Mouse (Mus musculus) kidney, postnatal 25 days (tissue): ENCODE measurements around the gene Ppard.

ENCODE experiments used
- DNase-seq, 2 experiments: peaks; one replicate each; pipeline ENCODE4 v3.0.0; 2021; ENCODE audit warnings: mixed read lengths in 2 of 2

Gene Ppard

GRCm38 (mm10) chr17:28224615-28225014 is 7.9 kb upstream of the Ppard start:
- DNase-seq = no peak

GRCm38 (mm10) chr17:28226014-28226413 is 6.5 kb upstream of the Ppard start:
- DNase-seq = peak; percentile 95 to 96

DNA sequence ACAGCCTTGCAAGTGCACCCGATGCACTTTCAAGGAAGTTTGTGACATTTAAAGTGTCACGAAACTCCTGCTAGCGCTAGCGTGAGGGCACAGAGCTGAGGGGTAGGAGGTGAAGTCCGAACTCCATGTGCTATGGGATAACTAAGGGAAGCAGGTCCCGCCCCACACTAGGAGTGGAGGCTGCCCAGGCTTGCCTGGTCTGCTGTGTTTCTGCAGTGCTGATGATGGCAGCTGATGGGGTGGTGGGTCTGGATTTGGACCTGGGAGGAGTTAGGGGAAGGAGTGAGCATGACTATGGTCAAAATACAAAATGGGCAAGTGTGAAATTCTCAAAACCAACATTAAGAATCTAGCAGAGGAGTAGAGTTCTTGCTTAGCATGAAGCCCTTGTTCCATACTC is 2.0 kb upstream of the Ppard start:
- DNase-seq = no peak

DNA sequence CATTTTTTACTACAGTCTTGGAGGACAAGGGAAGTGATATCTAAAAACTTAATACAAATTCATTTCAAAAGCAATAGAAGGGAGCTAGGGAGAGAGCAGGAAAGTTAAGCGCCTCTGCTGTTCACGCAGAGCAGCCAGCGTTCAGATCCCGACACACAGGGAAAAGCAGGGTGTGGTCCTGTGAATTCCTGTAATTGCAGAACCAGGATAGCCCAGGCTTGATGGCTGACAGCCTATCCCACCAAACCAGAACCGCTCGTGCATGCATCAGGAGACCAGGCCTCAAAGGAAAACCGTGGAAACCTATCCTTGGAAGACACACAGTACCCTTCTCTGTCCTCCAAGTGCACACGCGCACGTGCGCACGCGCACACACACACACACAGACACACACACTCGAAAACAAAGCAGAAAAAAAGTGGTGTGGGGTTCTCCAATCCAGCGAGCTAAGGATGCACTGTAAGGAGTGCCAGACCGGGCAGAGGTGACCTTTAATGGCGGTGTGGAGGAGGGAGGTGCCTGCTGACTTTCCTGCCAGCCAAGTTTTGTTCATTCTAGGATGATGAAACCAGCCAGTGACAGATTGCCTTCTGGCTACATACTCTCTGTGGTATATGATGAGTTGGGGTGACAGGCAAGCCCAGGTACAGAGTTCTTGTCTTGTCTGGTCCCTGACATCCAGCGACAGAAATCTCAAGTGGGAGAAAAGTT is 1.3 kb upstream of the Ppard start:
- no peak for DNase-seq

DNA sequence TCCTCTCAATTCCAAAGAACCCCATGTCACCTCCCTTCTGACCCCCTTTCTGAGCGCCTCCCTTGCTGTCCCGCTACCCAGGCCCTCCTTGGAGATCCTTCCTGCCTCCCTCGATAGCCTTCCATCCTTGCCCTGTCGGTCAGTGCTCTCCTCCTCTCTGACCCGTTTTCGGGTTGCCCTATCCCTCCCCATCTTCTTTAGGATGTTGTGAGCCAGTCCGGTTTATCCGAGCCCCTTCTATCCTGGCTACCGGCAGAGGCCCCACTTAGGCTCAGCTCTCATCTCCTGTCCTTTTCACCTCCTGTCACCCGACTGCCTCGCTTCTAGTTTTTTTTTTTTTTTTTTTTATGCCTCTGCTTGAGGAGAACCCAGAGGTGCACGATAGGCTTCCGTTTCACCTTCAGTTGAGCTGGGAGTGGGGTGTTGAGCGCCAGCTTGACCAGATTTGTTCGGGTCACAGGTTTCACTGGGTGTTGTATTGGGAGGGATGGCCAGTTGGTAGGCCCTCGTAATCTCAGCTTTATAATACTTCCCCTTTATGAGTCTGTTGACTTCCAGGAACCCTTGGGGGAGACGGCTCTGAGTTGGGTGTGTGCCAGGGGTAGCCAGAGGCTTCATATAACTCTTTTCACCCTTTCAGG is 711 bp downstream of the Ppard start:
- peak; percentile 43 to 50 for DNase-seq

DNA sequence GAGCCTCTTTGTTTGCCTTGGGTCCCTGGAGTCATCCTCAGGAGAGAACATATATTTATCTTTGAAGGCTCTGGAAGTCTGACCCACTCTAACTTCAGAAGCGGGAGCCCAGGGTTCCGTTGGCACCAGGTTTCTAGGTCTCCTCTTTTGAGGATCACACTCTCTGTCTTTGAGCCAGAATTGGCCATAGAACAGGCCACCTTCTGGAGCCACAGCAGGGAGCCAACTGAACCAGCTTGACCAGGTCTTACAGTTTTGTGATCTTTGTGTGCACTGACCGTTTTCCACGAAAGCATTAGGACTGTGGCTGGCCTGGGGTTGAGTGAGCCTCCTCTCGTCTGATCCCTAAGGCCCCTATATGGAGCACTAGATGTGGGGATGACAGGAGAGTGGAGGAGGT is 2.1 kb downstream of the Ppard start:
- DNase-seq = no peak

- peak in 1 of 2 experiments; percentile 38 for DNase-seq
These were observed 3.6 kb downstream of the Ppard start for GRCm38 (mm10) chr17:28235982-28236635.

- no peak for DNase-seq
These were observed 4.1 kb downstream of the Ppard start for GRCm38 (mm10) chr17:28236636-28237015.

GRCm38 (mm10) chr17:28237362-28237761 is 4.9 kb downstream of the Ppard start:
- no peak for DNase-seq

GRCm38 (mm10) chr17:28237874-28238273 is 5.4 kb downstream of the Ppard start:
- no peak for DNase-seq

DNA sequence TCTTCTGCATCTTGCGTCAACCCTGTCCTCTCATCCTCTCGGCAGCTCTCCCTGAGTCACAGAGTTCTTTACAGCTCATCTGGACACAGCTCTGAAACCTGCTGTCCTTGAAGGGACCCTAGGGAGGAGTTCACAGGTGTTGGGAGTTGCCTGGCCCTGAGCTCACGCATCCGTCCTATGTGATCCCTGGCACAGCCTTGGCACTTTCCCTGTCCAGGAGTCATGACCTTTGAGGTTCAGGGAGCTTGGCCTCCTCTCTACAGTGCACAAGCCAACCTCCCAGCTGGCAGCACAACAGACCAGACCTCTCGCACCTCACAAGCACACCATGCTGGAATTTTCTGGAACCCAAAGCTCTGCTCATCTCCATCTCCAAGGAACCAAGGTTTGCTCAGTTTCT is 8.3 kb downstream of the Ppard start:
- peak in 1 of 2 experiments; percentile 65 for DNase-seq

- DNase-seq = no peak
These were observed 9.8 kb downstream of the Ppard start for GRCm38 (mm10) chr17:28242296-28242695.

DNA sequence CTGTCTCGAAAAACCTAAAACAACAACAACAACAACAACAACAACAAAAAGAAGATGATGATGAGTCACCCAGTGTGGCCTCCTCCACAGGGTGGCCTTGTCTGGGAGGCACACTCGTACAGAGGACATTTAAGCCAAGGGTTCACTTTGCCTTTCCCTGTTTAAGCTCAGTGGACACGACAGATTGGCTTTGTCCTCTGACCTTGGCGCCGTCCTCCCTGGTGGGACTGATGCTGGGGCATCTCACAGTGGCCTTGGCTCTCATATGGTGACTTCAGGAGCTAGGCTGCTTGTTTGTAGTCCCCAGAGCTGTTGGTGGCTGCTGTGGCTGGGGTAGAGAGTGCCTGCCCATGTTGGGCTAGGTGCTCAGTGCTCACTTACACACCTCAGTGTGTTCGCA is 11.7 kb downstream of the Ppard start:
- DNase-seq = no peak

DNA sequence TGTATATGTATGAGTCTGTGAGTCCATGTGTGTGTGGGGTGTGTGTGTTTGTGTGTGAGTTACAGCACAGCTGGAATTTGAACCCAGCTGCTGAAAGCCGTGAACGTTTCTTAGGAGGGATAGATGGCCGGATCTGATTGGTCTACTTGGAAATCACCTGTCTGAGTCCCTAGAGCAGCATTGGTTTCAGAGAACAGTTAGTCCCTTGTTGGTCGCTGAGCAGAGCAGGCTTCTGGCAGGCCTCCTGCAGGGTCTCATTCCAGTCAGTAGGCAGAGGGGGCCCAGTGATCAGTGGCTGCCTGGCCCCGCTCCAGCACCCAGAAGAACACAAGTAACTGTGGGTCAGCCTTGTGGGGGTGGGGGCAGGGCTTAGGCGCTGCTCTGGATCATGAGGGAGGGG is 12.2 kb downstream of the Ppard start:
- DNase-seq = no peak

DNA sequence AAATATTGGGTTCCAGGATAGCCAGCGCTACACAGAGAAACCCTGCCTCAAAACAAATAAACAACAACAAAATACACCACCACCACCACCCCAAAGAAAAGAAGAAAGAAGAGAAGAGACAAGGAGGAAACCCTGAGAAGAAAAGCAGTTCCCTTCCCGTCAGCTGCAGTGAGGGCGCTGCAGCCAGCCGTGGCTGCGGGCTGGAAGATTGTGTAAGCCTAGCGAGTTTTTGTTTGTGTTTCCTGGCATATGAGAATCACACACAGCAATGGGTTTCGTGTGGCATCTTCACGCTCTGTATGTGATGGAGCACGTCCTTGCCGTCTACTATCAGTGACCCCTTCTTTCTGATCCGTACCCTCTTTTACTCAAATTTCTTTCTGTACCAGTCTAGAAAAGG is 14.1 kb downstream of the Ppard start:
- DNase-seq = no peak

GRCm38 (mm10) chr17:28247613-28248012 is 15.1 kb downstream of the Ppard start:
- peak; percentile 22 to 60 for DNase-seq

- DNase-seq = no peak
These were observed 16.6 kb downstream of the Ppard start for GRCm38 (mm10) chr17:28249062-28249461.

- DNase-seq = no peak
These were observed 19.2 kb downstream of the Ppard start for GRCm38 (mm10) chr17:28251579-28252280.

DNA sequence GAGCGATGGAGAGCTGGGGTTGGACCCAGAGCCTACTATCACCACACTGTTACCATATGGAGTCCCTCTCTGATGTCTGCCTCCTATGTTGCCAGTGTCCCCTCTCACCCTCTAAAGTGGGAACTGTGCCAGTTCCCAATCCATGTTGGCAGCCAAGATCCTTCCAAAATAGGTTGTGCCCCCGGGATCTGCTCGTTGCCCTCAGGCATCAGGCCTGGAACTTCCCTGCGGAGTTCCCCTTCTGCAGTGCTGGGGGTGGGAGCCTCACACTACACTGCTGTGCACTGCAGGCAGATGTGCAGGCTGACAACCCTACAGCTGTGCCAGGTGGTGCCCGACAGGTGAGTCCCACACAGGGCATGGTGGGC is 19.8 kb downstream of the Ppard start:
- no peak for DNase-seq

DNA sequence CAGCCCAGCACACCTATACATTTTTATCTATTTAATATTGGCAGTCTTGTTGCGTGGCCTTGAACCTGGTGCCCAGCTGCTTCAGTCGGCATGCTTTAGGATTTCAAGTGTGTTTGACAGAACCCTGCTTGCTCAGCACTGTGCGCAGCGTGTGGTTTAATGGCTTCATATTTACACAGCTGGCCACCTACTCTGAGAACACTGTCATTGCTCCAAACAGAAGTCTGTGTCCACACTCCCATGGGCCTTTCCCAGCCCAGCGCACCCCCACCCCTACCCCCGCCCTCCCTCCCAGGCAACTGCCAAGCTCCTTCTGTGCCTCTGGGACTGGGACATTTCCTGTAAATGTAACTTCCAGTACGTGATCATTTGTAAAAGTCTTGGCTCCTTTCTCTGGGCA is 20.7 kb downstream of the Ppard start:
- peak; percentile 34 to 51 for DNase-seq

GRCm38 (mm10) chr17:28254804-28255203 is 22.3 kb downstream of the Ppard start:
- no peak for DNase-seq

GRCm38 (mm10) chr17:28255651-28256050 is 23.2 kb downstream of the Ppard start:
- DNase-seq = no peak

DNA sequence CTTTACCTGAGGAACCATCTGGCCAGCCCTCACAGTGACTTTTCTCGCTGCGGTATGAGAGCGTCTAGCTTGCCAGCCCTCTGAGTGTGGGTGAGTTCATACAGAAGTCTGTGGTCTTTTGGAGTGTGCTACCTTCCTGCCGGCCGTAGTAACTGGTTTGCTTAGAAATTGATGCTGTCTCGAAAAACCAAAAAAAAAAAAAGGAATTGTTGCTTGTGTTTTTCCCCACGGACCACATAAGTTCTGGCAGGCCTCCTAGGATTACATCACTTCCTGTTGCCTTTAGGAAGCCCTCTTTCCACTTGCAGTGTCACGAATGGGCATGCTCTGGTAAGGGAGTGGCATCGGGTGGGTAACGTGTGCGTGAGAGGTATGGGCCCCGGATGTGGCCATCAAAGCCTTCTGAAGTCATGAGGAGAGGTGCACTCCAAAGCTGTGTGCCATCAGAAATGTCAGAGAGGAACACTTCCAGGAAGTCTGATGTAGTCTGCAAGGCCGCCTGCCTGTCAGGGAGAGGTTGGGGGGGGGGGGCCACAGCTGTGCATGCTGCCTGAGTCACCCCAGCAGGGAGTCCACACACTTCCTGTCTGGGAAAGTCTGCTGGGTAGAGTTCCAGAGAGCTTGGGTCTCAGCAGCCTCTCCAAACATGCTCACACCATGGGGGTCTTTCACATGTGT is 24.3 kb downstream of the Ppard start:
- peak; percentile 67 to 68 for DNase-seq
